Comparison of ENCODE assay signal across 27 mouse cellular contexts in the genomic region with DNA sequence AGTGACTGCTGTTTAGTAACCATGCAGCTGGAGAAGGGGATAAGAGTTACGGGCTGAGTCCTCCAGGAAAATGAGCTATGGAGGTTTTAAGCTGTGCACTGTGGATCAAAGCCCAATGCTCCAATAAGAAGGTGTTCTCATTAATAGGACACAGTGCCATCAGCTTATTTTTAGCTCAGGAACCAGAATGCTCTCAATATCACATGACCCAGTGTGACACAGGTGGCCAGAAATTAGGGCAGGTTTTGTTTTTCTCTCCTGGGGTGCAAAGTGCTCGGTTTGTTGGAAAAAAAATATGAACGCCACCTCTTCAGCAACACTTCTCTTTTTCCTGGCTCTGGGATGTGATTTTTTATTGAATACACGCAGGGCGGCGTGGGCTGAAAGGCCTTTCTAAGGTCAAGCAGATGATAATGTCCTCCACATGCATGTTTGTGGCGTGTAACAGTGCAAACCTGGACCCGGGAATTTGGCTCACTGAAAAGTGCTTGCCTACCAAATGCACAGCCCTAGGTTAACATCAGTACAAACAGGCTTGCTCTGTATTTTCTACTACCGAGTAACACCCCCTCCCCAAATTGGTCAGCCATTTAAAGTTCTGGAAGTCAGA.
A peak's percentile ranks its signal among the peaks of the same experiment; 100 is the strongest.
DNase-seq lines count a peak whose midpoint lies in the region; ATAC-seq and TF ChIP-seq lines count a peak whose summit lies in the region.
"Had no signal": no experiment of that assay in that cellular context is flagged by ENCODE, and none has a peak within 500 bp of the region (broad histone marks: within the 10 kb centered on the region; RNA-seq: fewer than 3 reads in every experiment).

No protein-coding gene starts in this region.

- no peak overlapping the region for H3K4me3 ChIP-seq in heart, adult 2 months
- H3K4me3 ChIP-seq in cerebellum, adult 2 months (replicated peaks; ENCODE audit: insufficient read depth, low read depth, low read length): no peak overlapping the region
- no peak overlapping the region for H3K4me3 ChIP-seq in midbrain, embryonic 11.5 days (ENCODE audit: low read depth, low read length)
- H3K4me3 ChIP-seq: hindbrain, embryonic 13.5 days; limb, embryonic 12.5 days; liver, embryonic 13.5 days; midbrain, embryonic 15.5 days; neural tube, embryonic 15.5 days had no signal

- no peak for TF ChIP-seq POLR2A in heart, adult 2 months (IDR thresholded peaks at IDR 0.05; ENCODE audit: insufficient read depth, low read depth, low read length)
- TF ChIP-seq POLR2A in cerebellum, adult 2 months (IDR thresholded peaks at IDR 0.05; ENCODE audit: borderline replicate concordance, insufficient read depth, low read length): peak; percentile 19; the same call in 1 of the 2 replicates

- H3K27ac ChIP-seq in heart, adult 2 months: no peak overlapping the region; the same call in none of the 2 replicates
- H3K27ac ChIP-seq in cerebellum, adult 2 months (ENCODE audit: insufficient read depth, low read length): peak overlapping the region; percentile 83
- no peak overlapping the region for H3K27ac ChIP-seq in midbrain, embryonic 11.5 days (ENCODE audit: low read depth, low read length)
- H3K27ac ChIP-seq: hindbrain, embryonic 13.5 days; limb, embryonic 12.5 days; liver, embryonic 13.5 days; midbrain, embryonic 15.5 days; neural tube, embryonic 15.5 days; stomach, postnatal 0 days had no signal

- intact Hi-C loops in heart, adult 2 months (cut with DNase I): no loop called here

- TF ChIP-seq CTCF in heart, adult 2 months (IDR thresholded peaks at IDR 0.05): no peak
- TF ChIP-seq CTCF in cerebellum, adult 2 months (IDR thresholded peaks at IDR 0.05; ENCODE audit: borderline replicate concordance, insufficient read depth, low read depth, low read length): no peak

- no peaks in the 10 kb centered on the region for H3K79me2 ChIP-seq in heart, adult 2 months (replicated peaks; ENCODE audit: control insufficient read depth, insufficient read depth, low read length)

- no peaks in the 10 kb centered on the region for H3K9me3 ChIP-seq in midbrain, embryonic 11.5 days (ENCODE audit: control insufficient read depth, low read length)
- H3K9me3 ChIP-seq: hindbrain, embryonic 13.5 days; liver, embryonic 13.5 days; midbrain, embryonic 15.5 days; neural tube, embryonic 15.5 days had no signal

- no peak for ATAC-seq in midbrain, embryonic 11.5 days (ENCODE audit: low FRiP score)
- ATAC-seq: CD4-positive, CD25-positive, alpha-beta regulatory T cell, adult 4 months; forebrain, embryonic 14.5 days; intestine, embryonic 16.5 days; midbrain, embryonic 15.5 days had no signal

- WGBS in heart, adult 2 months: 73% methylated on average over 9 of the region's 9 CpGs
- 21% methylated on average over 9 of the region's 9 CpGs for WGBS in cerebellum, adult 2 months
- 88% methylated on average over 9 of the region's 9 CpGs for WGBS in midbrain, embryonic 11.5 days

- no peak overlapping the region for H3K4me2 ChIP-seq in midbrain, embryonic 11.5 days
- H3K4me2 ChIP-seq: heart, embryonic 11.5 days; hindbrain, embryonic 13.5 days; limb, embryonic 12.5 days; liver, embryonic 13.5 days; midbrain, embryonic 15.5 days; neural tube, embryonic 15.5 days had no signal

- no peak for TF ChIP-seq EP300 in heart, adult 2 months (IDR thresholded peaks at IDR 0.05; ENCODE audit: insufficient read depth, low read depth, low read length)

- peak; percentile 23 to 26 for DNase-seq in heart, adult 18-20 months
- no peak for DNase-seq in heart, adult 2 months
- DNase-seq in cerebellum, adult 11 months: peak; percentile 58
- DNase-seq in cerebellum, adult 2 months: peak; percentile 72 to 91
- DNase-seq in cerebellum, postnatal 14 days: peak; percentile 40 to 62
- DNase-seq in kidney, postnatal 14 days: no peak
- no peak for DNase-seq in midbrain, embryonic 11.5 days (ENCODE audit: low spot score, missing footprints)
- DNase-seq: adrenal gland, postnatal 25 days; heart, postnatal 4 days; kidney, adult 8-10 months; kidney, postnatal 10 days; layer of hippocampus, adult 9-11 months; liver, embryonic 13.5 days; lung, adult 2 months; lung, postnatal 10 days; retina, postnatal 1 day; thymus, adult 18-20 months; thymus, postnatal 25 days had no signal

- no peaks in the 10 kb centered on the region for H3K36me3 ChIP-seq in heart, adult 2 months (ENCODE audit: control insufficient read depth, insufficient read depth, low read length)
- H3K36me3 ChIP-seq in midbrain, embryonic 11.5 days (ENCODE audit: control insufficient read depth, insufficient read depth, low read length): no peaks in the 10 kb centered on the region
- H3K36me3 ChIP-seq: hindbrain, embryonic 13.5 days; limb, embryonic 12.5 days; liver, embryonic 13.5 days; midbrain, embryonic 15.5 days; neural tube, embryonic 15.5 days had no signal

- H3K27me3 ChIP-seq in heart, adult 2 months (ENCODE audit: control insufficient read depth, insufficient read depth, low read length): no peaks in the 10 kb centered on the region
- no peaks in the 10 kb centered on the region for H3K27me3 ChIP-seq in cerebellum, adult 2 months (ENCODE audit: control insufficient read depth, insufficient read depth, low read length)
- no peaks in the 10 kb centered on the region for H3K27me3 ChIP-seq in midbrain, embryonic 11.5 days (ENCODE audit: control insufficient read depth, insufficient read depth, low read length)
- H3K27me3 ChIP-seq: hindbrain, embryonic 13.5 days; liver, embryonic 13.5 days; midbrain, embryonic 15.5 days; neural tube, embryonic 15.5 days had no signal

- H3K9ac ChIP-seq in heart, adult 2 months (ENCODE audit: low read depth, low read length): no peak overlapping the region
- no peak overlapping the region for H3K9ac ChIP-seq in midbrain, embryonic 11.5 days (ENCODE audit: low read length)
- H3K9ac ChIP-seq: hindbrain, embryonic 13.5 days; limb, embryonic 12.5 days; liver, embryonic 13.5 days; midbrain, embryonic 15.5 days; neural tube, embryonic 15.5 days had no signal

- H3K4me1 ChIP-seq in heart, adult 2 months (ENCODE audit: control insufficient read depth, insufficient read depth, low read length): no peaks in the 10 kb centered on the region
- peaks cover 19% of the 10 kb centered on the region for H3K4me1 ChIP-seq in cerebellum, adult 2 months (ENCODE audit: control insufficient read depth, insufficient read depth, low read length)
- H3K4me1 ChIP-seq in midbrain, embryonic 11.5 days (ENCODE audit: control insufficient read depth, insufficient read depth, low read length): no peaks in the 10 kb centered on the region
- H3K4me1 ChIP-seq: hindbrain, embryonic 13.5 days; limb, embryonic 12.5 days; liver, embryonic 13.5 days; midbrain, embryonic 15.5 days; neural tube, embryonic 15.5 days had no signal

Comparison
In these comparisons a context has a peak if more than half of its experiments do, and no peak if none do; other contexts are left out.
1. DNase-seq: peak in heart, adult 18-20 months (2 of 2), cerebellum, adult 11 months (single experiment), cerebellum, adult 2 months (2 of 2) and cerebellum, postnatal 14 days (2 of 2); none in heart, adult 2 months (0 of 2), kidney, postnatal 14 days (single experiment) and midbrain, embryonic 11.5 days (single experiment).